ENCODE assay signal across 14 mouse cellular contexts in genomic region chr11:61441670-61442069, GRCm38 (mm10). TPM values are rescaled to one million over a fixed set of nuclear protein-coding genes. Genes with fewer than 3 reads are reported as not detected.
"Had no signal": no experiment of that assay in that cellular context is flagged by ENCODE, and none has a peak within 500 bp of the region (broad histone marks: within the 10 kb centered on the region; RNA-seq: fewer than 3 reads in every experiment).

No protein-coding gene starts in this region.

- H3K4me2 ChIP-seq: liver, embryonic 11.5 days; liver, embryonic 15.5 days; midbrain, embryonic 13.5 days had no signal

- H3K27me3 ChIP-seq: liver, embryonic 15.5 days; midbrain, embryonic 13.5 days had no signal

- DNase-seq: kidney, adult 8-10 months; kidney, postnatal 25 days; lung, adult 2 months; lung, postnatal 36 days; thymus, adult 18-20 months; thymus, postnatal 14 days had no signal

- ATAC-seq: intestine, postnatal 0 days; lung, postnatal 0 days; midbrain, embryonic 13.5 days had no signal

- H3K4me3 ChIP-seq: limb, embryonic 10.5 days; liver, embryonic 15.5 days; midbrain, embryonic 13.5 days had no signal

- H3K27ac ChIP-seq: limb, embryonic 10.5 days; liver, embryonic 15.5 days; midbrain, embryonic 13.5 days; stomach, postnatal 0 days had no signal

- H3K36me3 ChIP-seq: limb, embryonic 10.5 days; liver, embryonic 15.5 days; midbrain, embryonic 13.5 days had no signal

- H3K9ac ChIP-seq: liver, embryonic 15.5 days; midbrain, embryonic 13.5 days had no signal

- H3K9me3 ChIP-seq: limb, embryonic 10.5 days; liver, embryonic 15.5 days; midbrain, embryonic 13.5 days had no signal

- H3K4me1 ChIP-seq: liver, embryonic 15.5 days; midbrain, embryonic 13.5 days had no signal

RNA-seq across cellular contexts. Expression of gene Rnf112, which starts 12.3 kb away (rescaled TPM):
- total RNA-seq: megakaryocyte progenitor cell, adult 5-6 weeks had no signal

RNA-seq across cellular contexts. Expression of gene Mfap4, which starts 43.6 kb away (rescaled TPM):
- total RNA-seq: megakaryocyte progenitor cell, adult 5-6 weeks had no signal
